Mouse (Mus musculus) v-Abl transformed pro-B cells (cell line): ENCODE data around the gene Gpr37l1.

Experiments
- in situ Hi-C, 2 experiments: fragments of 400-800 bp; cut with MboI; formaldehyde crosslinking; loops; one replicate each; pipeline ENCODE4 v1.15.1; 2025; ENCODE audit not compliant: unreplicated experiment in 2 of 2

Gene Gpr37l1

GRCm38 (mm10) chr1:135182975-135183374 is 15.5 kb upstream of the Gpr37l1 start:
- in situ Hi-C loops: no loop called here

- in situ Hi-C loops: no loop called here
These were observed 14.6 kb upstream of the Gpr37l1 start for GRCm38 (mm10) chr1:135181880-135182623.

GRCm38 (mm10) chr1:135181275-135181674 is 13.8 kb upstream of the Gpr37l1 start:
- in situ Hi-C loops: no loop called here

GRCm38 (mm10) chr1:135180830-135181229 is 13.3 kb upstream of the Gpr37l1 start:
- in situ Hi-C loops: no loop called here

GRCm38 (mm10) chr1:135178863-135179262 is 11.4 kb upstream of the Gpr37l1 start:
- in situ Hi-C loops: loop anchor here in 1 of 2 experiments (10.0 kb wide), 3 partner anchors 276 to 496 kb away; no protein-coding TSS in a partner anchor

GRCm38 (mm10) chr1:135177724-135178123 is 10.2 kb upstream of the Gpr37l1 start:
- in situ Hi-C loops: loop anchor here in 1 of 2 experiments (10.0 kb wide), 3 partner anchors 277 to 497 kb away; no protein-coding TSS in a partner anchor

- in situ Hi-C loops: loop anchor here in 1 of 2 experiments (10.0 kb wide), 3 partner anchors 280 to 500 kb away; no protein-coding TSS in a partner anchor
These were observed 7.7 kb upstream of the Gpr37l1 start for GRCm38 (mm10) chr1:135175176-135175575.

GRCm38 (mm10) chr1:135173311-135173710 is 5.8 kb upstream of the Gpr37l1 start:
- in situ Hi-C loops: loop anchor here (5.0 to 25.0 kb wide), 6 partner anchors 84 to 501 kb away; partner anchors contain the start of gene Elf3 (in 1 of the 2)

- in situ Hi-C loops: loop anchor here (5.0 to 25.0 kb wide), 6 partner anchors 85 to 503 kb away; partner anchors contain the start of gene Elf3 (in 1 of the 2)
These were observed 4.5 kb upstream of the Gpr37l1 start for GRCm38 (mm10) chr1:135171984-135172383.

- in situ Hi-C loops: loop anchor here (5.0 to 25.0 kb wide), 6 partner anchors 86 to 504 kb away; partner anchors contain the start of gene Elf3 (in 1 of the 2)
These were observed 3.7 kb upstream of the Gpr37l1 start for GRCm38 (mm10) chr1:135171202-135171601.

- in situ Hi-C loops: loop anchor here (5.0 to 25.0 kb wide), 6 partner anchors 87 to 505 kb away; partner anchors contain the start of gene Elf3 (in 1 of the 2)
These were observed 2.8 kb upstream of the Gpr37l1 start for GRCm38 (mm10) chr1:135170299-135170698.

- in situ Hi-C loops: loop anchor here (5.0 to 25.0 kb wide), 6 partner anchors 88 to 505 kb away; partner anchors contain the start of gene Elf3 (in 1 of the 2)
These were observed 2.2 kb upstream of the Gpr37l1 start for GRCm38 (mm10) chr1:135169556-135170224.

GRCm38 (mm10) chr1:135168453-135169200 is 1.1 kb upstream of the Gpr37l1 start:
- in situ Hi-C loops: loop anchor here in 1 of 2 experiments (25.0 kb wide), 1 partner anchor 494 kb away; no protein-coding TSS in a partner anchor

GRCm38 (mm10) chr1:135162720-135163119 is 4.8 kb downstream of the Gpr37l1 start:
- in situ Hi-C loops: loop anchor here in 1 of 2 experiments (25.0 kb wide), 1 partner anchor 500 kb away; no protein-coding TSS in a partner anchor

- in situ Hi-C loops: loop anchor here in 1 of 2 experiments (25.0 kb wide), 1 partner anchor 502 kb away; no protein-coding TSS in a partner anchor
These were observed 7.0 kb downstream of the Gpr37l1 start for GRCm38 (mm10) chr1:135160411-135161050.

GRCm38 (mm10) chr1:135159556-135160123 is 7.8 kb downstream of the Gpr37l1 start:
- in situ Hi-C loops: loop anchor here in 1 of 2 experiments (5.0 to 25.0 kb wide), 3 partner anchors 105 to 503 kb away; no protein-coding TSS in a partner anchor

- in situ Hi-C loops: loop anchor here in 1 of 2 experiments (5.0 to 25.0 kb wide), 3 partner anchors 106 to 503 kb away; no protein-coding TSS in a partner anchor
These were observed 8.4 kb downstream of the Gpr37l1 start for GRCm38 (mm10) chr1:135159074-135159473.

GRCm38 (mm10) chr1:135158633-135159032 is 8.8 kb downstream of the Gpr37l1 start:
- in situ Hi-C loops: loop anchor here in 1 of 2 experiments (5.0 to 25.0 kb wide), 3 partner anchors 106 to 504 kb away; no protein-coding TSS in a partner anchor

- in situ Hi-C loops: loop anchor here in 1 of 2 experiments (5.0 to 25.0 kb wide), 3 partner anchors 109 to 506 kb away; no protein-coding TSS in a partner anchor
These were observed 11.2 kb downstream of the Gpr37l1 start for GRCm38 (mm10) chr1:135156300-135156699.
